Mouse (Mus musculus) thymus, adult 18-20 months (tissue): Measurements from ENCODE around the gene Tmem161b.
"Not testable (repeated sequence)": the region's sequence is repeated elsewhere in the genome, so short reads cannot be mapped to it uniquely, and the experiment has no call there.

Experiments
- DNase-seq, 2 experiments: peaks; one replicate each; pipeline ENCODE4 v3.0.0; 2022; ENCODE audit warnings: mixed read lengths in 2 of 2

Gene Tmem161b

GRCm38 (mm10) chr13:84221820-84222681 lies at the start of gene Tmem161b:
Gene Tmem161b, plus strand, starts transcription at chr13:84222296.
- peak; percentile 83 to 89 for DNase-seq

- not testable (repeated sequence) for DNase-seq
Observed at GRCm38 (mm10) chr13:84185835-84186234, 36.3 kb upstream of the Tmem161b start.

GRCm38 (mm10) chr13:84192723-84193122 lies 29.4 kb upstream of the Tmem161b start:
- no peak for DNase-seq

- DNase-seq: no peak
Observed at GRCm38 (mm10) chr13:84222682-84222992, 541 bp downstream of the Tmem161b start.

GRCm38 (mm10) chr13:84223018-84223417 lies 922 bp downstream of the Tmem161b start:
- DNase-seq: no peak

GRCm38 (mm10) chr13:84234019-84234418 lies 11.9 kb downstream of the Tmem161b start:
- no peak for DNase-seq

GRCm38 (mm10) chr13:84236768-84237167 lies 14.7 kb downstream of the Tmem161b start:
- DNase-seq: no peak

GRCm38 (mm10) chr13:84238184-84238583 lies 16.1 kb downstream of the Tmem161b start:
- no peak for DNase-seq

- DNase-seq: no peak
Observed at GRCm38 (mm10) chr13:84248065-84248464, 26.0 kb downstream of the Tmem161b start.

- DNase-seq: no peak
Observed at GRCm38 (mm10) chr13:84251295-84251694, 29.2 kb downstream of the Tmem161b start.

GRCm38 (mm10) chr13:84255047-84255446 lies 33.0 kb downstream of the Tmem161b start:
- DNase-seq: no peak

- not testable (repeated sequence) for DNase-seq
Observed at GRCm38 (mm10) chr13:84264418-84264817, 42.3 kb downstream of the Tmem161b start.

GRCm38 (mm10) chr13:84276246-84276645 lies 54.1 kb downstream of the Tmem161b start:
- DNase-seq: no peak

GRCm38 (mm10) chr13:84280352-84280751 lies 58.3 kb downstream of the Tmem161b start:
- DNase-seq: no peak

- no peak for DNase-seq
Observed at GRCm38 (mm10) chr13:84282966-84283365, 60.9 kb downstream of the Tmem161b start.

GRCm38 (mm10) chr13:84284764-84285558 lies 62.9 kb downstream of the Tmem161b start:
- no peak for DNase-seq

GRCm38 (mm10) chr13:84285559-84285945 lies 63.5 kb downstream of the Tmem161b start:
- DNase-seq: no peak

GRCm38 (mm10) chr13:84299445-84300053 lies 77.5 kb downstream of the Tmem161b start:
- no peak for DNase-seq

- no peak for DNase-seq
Observed at GRCm38 (mm10) chr13:84343272-84343671, 121.2 kb downstream of the Tmem161b start.

- DNase-seq: no peak
Observed at GRCm38 (mm10) chr13:84343691-84344495, 121.8 kb downstream of the Tmem161b start.

GRCm38 (mm10) chr13:84344711-84345110 lies 122.6 kb downstream of the Tmem161b start:
- no peak for DNase-seq

GRCm38 (mm10) chr13:84345114-84345513 lies 123.0 kb downstream of the Tmem161b start:
- no peak for DNase-seq
